Mouse (Mus musculus) kidney, postnatal 10 days (tissue): ENCODE results near the gene Tmem9.

Experiments
- DNase-seq: peaks from one replicate; pipeline ENCODE4 v3.0.0; 2021; ENCODE audit warnings: mixed read lengths

The Tmem9 gene

DNA sequence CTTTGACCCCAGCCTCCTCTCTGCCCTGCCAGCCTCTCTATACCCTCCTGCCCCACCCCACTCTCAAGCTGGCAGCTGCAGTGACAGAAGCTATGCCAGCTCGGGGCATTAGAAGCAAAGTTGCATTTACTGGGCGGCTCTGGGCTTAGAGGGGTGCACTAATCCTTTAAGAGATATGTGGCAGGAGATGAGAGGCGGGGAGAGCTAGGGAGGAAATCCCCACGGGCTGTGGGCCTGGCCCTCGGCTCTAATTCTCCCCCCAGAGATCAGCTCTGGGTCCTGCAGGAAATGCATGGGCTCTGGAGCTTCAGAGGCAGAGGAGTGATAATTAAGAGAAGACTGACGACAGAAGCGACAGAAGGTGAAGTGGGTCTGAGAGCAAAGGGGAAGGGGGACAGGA, 25.0 kb downstream of the Tmem9 start:
- no peak for DNase-seq

DNA sequence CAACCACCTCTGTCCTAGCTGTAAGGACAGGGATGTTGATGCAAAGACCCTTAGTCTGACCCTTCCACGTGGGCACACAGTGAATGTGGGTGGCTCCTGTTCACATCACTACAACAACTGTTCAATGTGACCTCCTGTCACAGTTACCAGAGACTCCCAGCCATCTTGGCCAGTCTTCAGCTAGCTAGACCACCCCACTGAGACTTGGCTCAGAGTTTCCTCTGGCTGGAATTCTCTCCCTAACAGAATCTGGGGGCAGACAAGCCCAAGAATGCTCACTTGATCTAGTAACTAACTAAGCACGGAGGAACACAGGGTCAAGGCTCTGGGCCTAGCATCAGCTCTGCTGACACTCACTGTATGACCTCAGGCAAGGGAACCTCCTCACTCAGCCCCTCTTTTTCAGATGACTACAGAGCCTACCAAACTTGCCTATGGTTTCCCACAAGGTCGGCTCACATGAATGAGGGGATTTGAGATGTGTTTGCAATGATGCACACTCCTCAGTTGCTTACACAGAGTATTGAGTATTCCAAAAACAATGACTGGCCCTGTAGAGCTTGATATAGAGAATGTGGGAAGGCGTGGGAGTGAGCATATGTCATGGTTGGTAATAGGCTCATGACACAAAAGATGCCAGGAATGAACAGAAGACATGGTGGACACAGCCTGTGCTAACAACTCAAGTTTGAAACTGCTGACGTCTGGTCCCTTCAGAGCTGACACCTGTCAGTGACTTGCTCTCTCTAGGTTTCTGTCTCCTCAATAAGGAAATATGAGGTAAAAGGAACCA, 31.0 kb downstream of the Tmem9 start:
- no peak for DNase-seq

DNA sequence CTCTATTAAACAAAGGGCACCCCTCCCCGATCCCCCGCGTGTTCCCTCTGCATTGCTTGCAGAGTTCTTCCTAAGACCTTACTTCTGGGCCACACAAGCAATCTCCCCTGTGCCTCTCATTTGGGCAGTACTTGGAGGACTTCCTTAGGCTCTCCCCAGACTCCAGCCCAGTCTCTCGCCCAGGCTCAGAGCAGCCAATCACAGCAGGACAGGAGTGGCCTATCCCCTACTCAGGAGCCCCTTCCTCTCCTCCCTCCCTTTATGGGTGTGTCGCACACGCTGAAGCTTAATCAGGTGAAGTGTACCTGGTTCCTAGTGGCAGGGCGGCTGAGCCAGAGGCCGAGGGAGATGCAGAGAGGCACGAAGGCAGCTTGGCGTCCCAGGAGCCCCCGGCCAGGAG, 32.5 kb downstream of the Tmem9 start:
- no peak for DNase-seq

DNA sequence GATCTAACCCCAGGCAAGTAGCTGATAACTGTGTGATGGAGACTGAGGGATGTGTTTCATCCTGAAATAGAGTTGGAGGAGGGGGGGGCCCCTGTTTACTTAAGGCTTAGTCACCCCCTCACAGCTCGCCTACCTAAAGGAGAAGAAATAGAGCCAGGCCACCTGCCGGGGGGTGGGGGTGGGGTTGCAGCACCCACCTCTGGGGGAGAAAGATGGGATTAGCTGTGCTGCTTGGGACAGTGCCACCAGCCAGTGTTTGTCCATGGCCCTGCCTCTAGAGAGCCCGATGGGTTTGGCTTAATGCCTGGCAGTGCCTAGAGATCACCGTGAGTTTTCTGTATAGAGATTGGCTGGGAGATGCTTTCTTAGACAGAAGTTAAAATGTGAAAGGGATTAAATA, 32.9 kb downstream of the Tmem9 start:
- DNase-seq = no peak

DNA sequence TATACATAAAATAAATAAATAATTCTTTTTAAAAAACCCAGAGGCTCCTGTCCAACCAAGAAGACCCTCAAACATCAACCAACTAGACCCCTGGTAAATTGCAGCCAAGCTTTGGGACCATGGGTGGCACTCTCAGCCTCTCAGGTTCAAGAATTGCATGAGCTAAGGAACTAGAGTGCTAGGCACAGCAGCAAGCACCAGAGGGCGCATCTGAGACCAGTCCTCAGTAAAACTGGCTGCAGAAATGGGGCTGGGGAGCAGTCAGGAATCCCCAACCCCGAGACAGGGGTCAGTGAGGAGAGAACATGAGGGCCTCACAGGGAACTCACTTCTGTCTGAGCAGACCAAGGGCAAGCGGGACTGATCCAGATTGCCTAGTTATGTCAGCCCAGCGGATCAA, 37.8 kb downstream of the Tmem9 start:
- DNase-seq = peak; percentile 75

DNA sequence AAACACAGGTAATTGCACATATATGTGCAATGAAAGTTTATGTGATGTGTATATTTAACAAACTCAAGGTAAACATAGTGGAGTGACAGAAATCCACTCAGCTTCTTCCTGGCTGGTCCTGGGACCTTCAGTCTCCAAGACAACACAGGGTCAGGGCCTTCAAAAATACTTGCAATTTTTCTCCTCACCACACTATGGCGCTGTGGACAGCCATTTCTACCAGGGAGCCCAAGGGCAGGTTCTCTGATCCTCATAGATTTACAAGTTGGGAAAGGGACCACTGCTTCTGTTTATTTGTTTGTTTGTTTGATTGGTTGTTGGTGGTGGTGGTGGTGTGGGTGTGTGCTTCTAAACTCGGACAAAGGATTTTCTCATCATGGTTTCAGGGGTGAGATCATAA, 39.5 kb downstream of the Tmem9 start:
- DNase-seq = no peak

DNA sequence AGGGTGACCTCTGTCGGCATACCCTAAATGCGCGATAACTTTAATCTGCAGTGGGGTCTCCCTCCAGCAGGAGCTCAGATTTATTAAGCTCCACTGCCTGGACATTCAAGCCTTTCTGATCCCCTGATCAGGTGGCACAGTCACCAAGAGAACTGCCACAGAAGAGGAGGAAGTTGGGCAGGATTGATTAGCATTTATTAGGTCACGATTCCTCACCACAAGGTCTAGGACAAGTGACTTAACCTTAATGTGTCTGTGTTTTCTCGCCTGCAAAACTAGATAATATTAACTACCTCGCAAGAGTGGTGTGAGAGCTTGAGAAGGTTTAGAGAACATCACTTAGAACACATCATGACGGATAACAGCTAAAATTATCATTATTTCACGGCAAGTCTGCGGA, 39.9 kb downstream of the Tmem9 start:
- no peak for DNase-seq

DNA sequence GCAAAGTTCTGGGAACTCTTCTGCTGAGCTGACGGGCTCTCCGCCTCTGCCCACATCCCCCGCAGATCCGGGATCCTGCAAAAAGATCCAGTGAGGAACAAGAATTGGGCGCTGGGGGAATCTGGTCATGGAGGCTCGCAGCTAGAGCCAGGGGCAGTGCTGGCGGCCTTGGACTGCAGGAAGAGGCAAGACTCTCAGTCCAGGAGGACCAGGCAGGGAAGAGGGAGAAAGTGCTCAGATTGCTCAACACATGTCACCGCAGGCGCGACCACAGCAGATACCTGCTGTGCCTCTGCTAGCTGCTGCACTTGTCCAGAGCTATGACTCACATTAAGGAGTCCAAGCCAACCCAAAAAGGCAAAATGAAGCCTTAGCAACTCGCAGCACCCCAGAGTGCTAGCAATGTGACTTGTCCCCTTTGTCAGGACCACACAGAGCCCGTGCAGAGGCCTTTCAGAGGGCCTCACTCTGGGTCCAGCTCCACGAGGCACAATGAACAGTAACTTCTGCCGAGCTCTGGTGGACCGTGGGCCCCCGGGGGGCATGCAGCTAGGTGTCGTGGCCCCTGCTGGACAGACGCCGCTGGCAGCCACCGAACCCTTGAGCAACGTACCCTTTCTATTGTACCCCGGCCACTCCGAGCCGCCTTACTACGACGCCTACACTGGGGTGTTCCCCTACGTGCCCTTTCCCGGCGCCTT, 42.5 kb downstream of the Tmem9 start, which contains the start of gene Ascl5:
TSS of gene Ascl5 (plus strand) at position 493 of the 701 bp plus-strand sequence.
- no peak for DNase-seq

DNA sequence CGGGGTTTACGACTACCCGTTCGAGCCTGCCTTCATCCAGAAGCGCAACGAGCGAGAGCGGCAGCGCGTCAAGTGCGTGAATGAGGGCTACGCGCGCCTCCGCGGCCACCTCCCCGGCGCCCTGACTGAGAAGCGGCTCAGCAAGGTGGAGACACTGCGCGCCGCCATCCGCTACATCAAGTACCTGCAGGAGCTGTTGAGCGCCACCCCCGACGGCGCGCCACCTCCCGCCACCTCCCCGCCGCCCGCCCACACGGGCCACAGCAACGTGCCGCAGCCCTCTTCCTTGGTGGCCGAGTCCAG, 43.0 kb downstream of the Tmem9 start:
- DNase-seq = peak; percentile 37

DNA sequence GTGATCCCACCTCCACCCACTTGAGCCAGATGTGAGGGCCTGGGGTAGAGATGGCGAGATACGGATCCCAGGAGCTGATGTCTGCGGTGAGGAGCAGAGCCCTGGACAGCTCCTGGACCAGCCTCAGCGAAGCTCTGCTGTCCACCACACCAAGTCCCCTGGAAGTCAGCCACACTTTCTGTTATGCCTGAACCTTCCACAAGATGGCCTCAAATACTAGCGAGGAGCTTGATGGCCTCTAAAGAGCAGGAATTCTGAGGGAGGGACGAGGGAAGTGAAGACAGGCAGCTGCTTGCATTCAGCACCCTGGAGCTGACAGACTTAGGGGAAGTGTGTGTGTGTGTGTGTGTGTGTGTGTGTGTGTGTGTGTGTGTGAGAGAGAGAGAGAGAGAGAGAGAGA, 43.5 kb downstream of the Tmem9 start:
- DNase-seq = peak; percentile 87

DNA sequence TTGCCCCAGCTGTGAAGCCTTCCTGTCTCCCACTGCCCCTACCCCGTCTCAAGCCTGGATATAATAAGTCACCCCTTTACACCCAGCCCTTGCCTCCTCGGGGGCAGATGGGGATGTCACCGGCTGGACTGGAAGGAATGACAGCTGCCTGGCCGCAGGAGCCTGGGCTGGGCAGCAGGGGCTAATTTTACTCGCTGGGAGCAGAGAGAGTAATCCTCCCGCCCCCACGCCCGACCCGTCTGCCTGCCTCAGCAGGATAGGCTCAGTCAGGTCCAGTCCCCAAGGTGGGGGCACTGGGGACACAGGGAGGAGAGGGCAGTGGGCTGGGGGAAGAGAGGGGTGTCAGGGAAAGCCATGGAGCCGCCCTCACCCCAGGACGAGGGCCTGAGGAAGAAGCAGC, 44.6 kb downstream of the Tmem9 start, which contains the start of gene Cacna1s:
TSS of gene Cacna1s (plus strand) at position 204 of the 400 bp plus-strand sequence.
- DNase-seq = no peak

DNA sequence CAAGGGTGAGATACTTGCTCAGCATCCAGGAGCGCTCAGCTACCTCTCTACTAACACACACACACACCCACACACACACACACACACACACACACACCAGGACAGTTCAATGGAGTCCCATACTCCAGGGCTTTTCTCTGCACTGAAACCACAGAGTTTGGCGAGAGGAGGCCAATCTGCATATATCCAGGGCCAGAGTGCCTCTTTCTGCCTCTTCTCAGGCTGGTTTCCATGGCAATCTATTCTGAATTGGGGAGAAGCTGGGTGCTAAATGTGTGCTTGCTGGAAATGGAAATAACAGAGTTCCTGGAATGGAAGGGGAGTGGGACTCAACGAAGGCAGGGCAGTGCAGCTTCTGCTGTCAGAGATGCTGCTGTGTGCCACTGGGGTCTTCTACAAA, 47.8 kb downstream of the Tmem9 start:
- no peak for DNase-seq

DNA sequence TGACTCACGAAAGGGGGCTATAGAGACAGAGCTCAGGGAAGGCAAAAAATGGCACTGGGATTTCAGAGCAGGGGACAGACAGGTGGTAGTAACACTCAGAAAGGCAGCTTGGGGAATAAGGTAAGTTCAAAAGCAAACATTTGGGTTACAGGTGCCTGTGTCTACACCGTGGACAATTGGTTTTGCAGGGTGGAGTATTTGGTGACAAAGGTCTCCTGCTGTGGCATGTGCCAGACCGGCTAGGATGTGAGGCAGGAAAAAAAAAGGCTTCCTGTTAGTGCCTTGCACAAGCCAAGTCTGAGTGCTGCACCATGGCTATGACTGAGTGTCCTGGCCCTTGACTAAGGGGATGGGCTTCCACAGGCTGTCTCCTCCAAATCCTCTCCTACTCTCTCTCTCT, 50.6 kb downstream of the Tmem9 start:
- no peak for DNase-seq

DNA sequence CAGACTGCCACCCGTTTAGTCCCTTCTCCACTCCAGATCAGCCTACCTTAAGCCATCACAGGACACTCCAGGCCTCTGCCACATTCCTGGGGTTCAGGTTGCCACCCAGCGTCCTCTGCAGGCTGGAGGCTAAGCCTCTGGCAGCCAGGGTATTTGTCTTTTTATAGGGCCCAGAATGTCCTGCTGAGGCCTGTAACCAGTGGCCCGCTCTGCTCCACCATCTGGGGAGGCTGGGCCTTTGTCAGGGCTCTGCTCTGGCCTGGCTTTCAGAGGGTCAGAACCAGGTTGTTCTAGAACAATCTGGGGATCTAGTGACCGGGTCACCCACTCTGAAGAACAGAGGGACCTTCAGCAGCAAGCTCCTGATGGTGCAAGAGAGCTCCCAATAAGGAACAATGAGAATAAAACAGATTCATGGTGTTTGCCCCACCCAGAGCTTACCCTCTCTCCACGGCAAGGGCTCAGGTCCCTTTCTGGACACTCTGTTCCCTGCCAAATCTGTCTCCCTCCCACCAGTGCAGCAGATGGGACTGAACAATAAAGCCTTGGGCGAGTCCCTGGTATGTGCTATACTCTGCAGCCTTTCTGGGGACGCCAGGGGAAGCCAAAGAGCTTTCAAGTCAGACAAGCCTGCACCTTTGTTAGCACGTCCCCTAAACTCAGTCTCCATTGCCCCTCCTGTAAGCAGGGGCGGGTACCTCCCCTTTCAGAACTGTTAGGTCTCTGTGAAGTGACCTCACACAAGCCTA, 53.3 kb downstream of the Tmem9 start:
- DNase-seq = peak; percentile 84

DNA sequence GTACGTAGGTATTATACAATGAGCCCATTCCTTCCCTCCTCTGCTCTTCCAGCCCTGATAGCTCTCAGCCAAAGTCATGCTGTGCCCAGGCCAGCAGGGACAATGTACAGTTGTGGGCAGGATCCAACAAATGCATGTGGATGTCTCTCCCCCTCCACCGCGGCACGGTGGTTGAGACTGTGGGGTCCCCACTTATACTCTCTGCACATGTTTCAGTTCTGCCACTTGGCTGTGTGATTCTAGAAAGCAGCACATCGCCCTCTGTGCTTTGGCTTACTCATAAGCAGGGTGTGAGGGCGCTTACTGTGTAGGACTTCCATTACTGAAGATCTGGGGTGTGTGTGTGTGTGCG, 53.8 kb downstream of the Tmem9 start:
- DNase-seq = no peak

DNA sequence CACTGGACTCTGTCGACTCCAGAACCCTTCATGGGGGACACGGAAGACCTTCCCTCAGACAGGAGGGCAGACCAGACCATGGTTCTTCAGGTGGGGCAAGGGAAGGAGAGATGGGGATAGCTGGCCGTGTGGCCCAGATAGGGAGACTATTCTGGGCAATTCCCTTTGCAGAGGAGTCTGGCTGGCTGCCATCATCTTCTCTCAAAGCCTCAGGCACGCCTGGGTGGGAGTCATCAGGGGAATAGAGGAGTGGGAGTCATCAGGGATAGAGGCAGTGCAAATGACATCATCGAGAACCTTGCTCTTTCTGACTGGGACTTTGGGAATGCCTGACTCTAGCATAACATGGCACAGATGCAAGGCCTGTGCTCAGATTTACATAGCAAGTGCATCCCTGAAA, 56.0 kb downstream of the Tmem9 start:
- DNase-seq = no peak

DNA sequence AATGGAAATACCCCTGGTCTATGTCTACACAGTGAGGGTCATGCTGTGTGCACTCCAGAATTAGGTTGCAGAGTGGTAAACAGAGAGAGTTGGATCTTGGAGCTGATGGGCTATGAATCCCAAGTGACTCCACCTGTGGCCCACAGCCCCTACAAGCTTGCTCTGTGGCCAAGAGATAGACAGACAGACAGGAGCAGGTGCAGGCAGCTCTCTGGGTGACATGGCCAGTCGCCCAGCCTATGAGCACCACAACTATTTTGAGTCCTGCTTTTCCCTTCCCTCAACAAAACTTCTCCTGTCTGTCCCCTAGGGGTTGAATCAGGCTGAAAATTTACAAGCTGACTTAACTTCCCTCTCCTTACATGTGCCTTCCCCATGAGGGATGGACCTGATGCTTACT, 58.7 kb downstream of the Tmem9 start:
- no peak for DNase-seq

DNA sequence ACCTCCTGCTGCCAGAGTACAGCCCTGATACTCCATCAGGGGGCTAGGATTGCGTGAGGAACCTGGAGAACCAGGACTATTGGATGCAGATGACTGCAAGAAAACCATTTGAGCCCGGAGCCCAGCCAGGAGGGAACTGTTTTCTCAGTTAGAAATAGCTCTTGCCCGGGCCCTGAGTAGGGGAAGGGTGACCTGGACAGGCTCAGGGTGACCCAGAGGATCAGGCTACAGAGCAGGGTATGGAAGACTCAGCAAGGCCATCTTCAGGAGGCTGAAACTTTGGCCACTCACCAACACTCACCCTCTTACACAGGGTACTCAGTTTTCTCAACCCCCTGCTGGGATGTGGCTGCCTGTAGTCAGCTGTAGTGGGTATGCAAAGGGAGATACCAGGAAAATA, 59.6 kb downstream of the Tmem9 start:
- DNase-seq = no peak

DNA sequence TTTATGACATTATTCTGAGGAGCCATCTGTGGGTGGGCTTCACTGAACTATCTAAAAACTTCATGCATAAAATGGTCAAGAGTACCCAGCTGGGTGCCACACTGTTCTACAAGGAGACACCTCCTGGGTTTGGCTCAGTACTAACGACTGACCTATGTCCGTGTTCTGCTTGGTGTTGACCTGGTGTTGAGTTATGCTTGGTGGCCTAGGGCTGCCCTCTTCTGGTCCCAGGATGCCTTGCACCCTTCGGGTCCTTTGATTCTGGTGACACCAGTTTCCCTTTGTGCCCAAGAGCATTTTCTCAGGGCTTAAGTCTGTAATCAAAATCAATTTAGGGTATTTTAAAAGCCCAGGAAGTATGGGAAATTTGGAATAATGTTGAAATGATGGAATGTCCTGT, 68.1 kb downstream of the Tmem9 start:
- DNase-seq = peak; percentile 60

DNA sequence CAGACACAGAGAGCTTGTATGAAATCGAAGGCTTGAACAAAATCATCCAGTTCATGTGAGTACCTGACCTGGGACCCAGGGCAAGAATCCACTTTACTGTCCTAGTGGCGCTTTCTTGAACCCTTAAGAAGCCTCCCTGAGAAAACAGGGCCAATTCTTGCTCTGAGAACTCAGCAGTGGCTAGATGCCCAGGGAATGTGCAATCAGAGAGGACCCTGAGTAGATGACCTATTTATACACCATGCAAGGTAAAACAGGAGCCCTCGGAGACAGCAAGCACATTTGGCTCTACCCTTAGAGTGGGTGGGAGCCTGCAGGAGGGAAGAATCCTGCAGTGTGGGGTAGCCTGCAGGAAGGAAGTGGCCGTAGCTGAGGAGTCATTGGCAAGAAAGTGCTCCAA, 69.7 kb downstream of the Tmem9 start:
- DNase-seq = no peak

DNA sequence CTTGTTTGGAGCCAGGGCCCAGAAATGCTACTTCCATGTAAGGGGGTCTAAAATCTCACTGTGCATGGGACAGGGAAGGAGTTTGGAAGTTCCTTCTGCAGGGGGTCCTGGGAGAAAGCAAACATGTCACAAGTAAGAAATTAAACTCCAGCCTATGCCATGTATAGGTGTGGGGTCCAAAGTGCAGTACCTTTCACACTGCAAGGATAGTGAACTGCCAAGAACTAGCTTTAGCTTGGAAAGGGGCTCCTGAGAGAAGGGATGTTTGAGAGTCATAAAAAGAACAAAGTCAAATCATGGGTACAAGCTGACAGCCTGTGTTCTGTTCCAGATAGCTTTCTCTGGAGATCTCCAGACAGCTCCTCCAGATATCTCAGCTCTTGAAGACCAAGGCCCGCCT, 73.2 kb downstream of the Tmem9 start:
- DNase-seq = no peak
